Mouse (Mus musculus): Measurements from ENCODE around the gene Tusc2. TPM values are rescaled to one million over a fixed set of nuclear protein-coding genes. Genes with fewer than 3 reads are reported as not detected.
"Not testable (repeated sequence)": the region's sequence is repeated elsewhere in the genome, so short reads cannot be mapped to it uniquely, and the experiment has no call there.

Gene Tusc2
- polyA plus RNA-seq, 1 experiment from 2014 or later = 126 TPM

DNA sequence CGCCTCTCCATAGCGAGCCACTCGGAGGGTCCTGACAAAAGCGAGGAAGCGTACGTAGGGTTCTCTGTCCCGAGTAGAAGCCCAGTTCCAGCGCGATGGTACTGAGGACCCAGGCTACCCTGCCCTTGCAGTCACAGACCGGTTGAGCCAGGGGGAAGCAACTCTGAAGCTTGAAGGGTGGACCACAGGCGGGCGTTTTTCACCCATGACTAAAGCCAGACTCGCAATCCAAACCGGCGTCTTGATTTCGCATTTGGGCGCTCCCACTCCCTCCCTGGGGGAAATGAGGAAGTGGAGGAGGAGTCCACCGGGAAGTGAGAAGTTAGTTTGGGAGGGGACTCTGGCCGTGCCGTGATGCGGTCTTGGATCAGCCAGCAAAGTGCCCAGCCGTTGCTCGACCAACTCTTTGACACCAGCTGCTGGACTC lies 8.0 kb upstream of the Tusc2 start:
- H3K4me3 ChIP-seq (ENCODE audit: low read depth, low read length) = peak overlapping the region; percentile 72
- peak overlapping the region; percentile 79 for H3K27ac ChIP-seq (ENCODE audit: low read depth, low read length)
- H3K9ac ChIP-seq (replicated peaks; ENCODE audit: low read depth, low read length) = peak overlapping the region; percentile 78
- under 1% methylated on average over 23 of the region's 23 CpGs for WGBS
- H3K36me3 ChIP-seq (ENCODE audit: control insufficient read depth, insufficient read depth, low read length) = peaks cover 25% of the 10 kb centered on the region
- peak overlapping the region; percentile 88 for H3K4me2 ChIP-seq (ENCODE audit: low read depth, low read length)
- ATAC-seq (ENCODE audit: low read depth) = peak; percentile 30
- H3K9me3 ChIP-seq (ENCODE audit: control insufficient read depth, low read length) = no peaks in the 10 kb centered on the region
- H3K27me3 ChIP-seq (ENCODE audit: control insufficient read depth, insufficient read depth, low read length) = peaks cover 24% of the 10 kb centered on the region
- peaks cover 17% of the 10 kb centered on the region for H3K4me1 ChIP-seq (ENCODE audit: control insufficient read depth, insufficient read depth, low read length)

DNA sequence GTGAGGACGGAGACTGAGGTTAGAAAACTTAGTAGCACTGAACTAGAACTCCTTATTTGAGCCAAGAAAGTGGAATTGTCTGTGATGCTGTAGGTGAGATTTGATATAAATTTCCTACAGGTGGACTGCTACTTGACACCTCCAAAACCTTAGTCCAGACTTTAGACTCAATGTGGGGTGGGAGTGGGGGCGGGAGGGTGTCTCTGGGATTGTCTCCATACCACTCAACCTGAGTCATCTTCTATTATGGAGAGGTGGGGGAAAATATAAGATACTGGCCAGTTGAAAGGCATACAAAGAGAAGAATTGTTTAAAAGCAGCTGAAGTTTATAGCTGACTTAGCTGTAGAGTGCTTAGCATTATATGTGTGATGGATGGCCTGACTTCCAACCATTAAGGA lies 7.4 kb upstream of the Tusc2 start:
- ATAC-seq (ENCODE audit: low read depth) = no peak
- H3K4me1 ChIP-seq (ENCODE audit: control insufficient read depth, insufficient read depth, low read length) = peaks cover 17% of the 10 kb centered on the region
- peaks cover 30% of the 10 kb centered on the region for H3K36me3 ChIP-seq (ENCODE audit: control insufficient read depth, insufficient read depth, low read length)
- H3K4me3 ChIP-seq (ENCODE audit: low read depth, low read length) = peak overlapping the region; percentile 72
- no peak overlapping the region for H3K27ac ChIP-seq (ENCODE audit: low read depth, low read length)
- H3K4me2 ChIP-seq (ENCODE audit: low read depth, low read length) = peak overlapping the region; percentile 88
- no peaks in the 10 kb centered on the region for H3K9me3 ChIP-seq (ENCODE audit: control insufficient read depth, low read length)
- H3K9ac ChIP-seq (replicated peaks; ENCODE audit: low read depth, low read length) = no peak overlapping the region
- WGBS = 45% methylated on average over 2 of the region's 2 CpGs
- H3K27me3 ChIP-seq (ENCODE audit: control insufficient read depth, insufficient read depth, low read length) = peaks cover 20% of the 10 kb centered on the region

DNA sequence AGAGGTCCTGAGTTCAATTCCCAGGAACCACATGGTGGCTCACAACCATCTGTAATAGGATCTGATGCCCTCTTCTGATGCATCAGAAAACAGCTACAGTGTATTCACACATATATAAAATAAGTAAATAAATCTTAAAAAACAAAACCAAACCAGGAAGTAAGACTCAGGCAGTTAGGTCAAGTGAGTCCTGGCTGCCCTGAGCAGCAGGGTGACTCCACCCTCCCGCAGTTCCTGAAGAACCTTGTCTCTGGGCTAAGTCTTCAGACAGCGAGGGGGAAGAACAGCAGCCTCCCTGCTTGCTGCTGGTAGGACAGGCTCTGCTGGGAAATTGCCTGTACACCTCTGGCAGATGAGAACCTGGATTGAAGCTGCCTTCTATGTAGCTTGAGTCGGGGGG lies 6.7 kb upstream of the Tusc2 start:
- no peak for ATAC-seq (ENCODE audit: low read depth)
- Histone ChIP-seq H3K4me1 (ENCODE audit: control insufficient read depth, insufficient read depth, low read length) (peaks cover 15% of the 10 kb centered on the region), H3K9me3 (ENCODE audit: control insufficient read depth, low read length) (no peaks in the 10 kb centered on the region), H3K27ac (ENCODE audit: low read depth, low read length) (no peak overlapping the region), H3K4me2 (ENCODE audit: low read depth, low read length) (peak overlapping the region; percentile 88; the same call in 1 of the 2 replicates), H3K27me3 (ENCODE audit: control insufficient read depth, insufficient read depth, low read length) (peaks cover 17% of the 10 kb centered on the region), H3K9ac (replicated peaks; ENCODE audit: low read depth, low read length) (no peak overlapping the region), H3K36me3 (ENCODE audit: control insufficient read depth, insufficient read depth, low read length) (peaks cover 36% of the 10 kb centered on the region), H3K4me3 (ENCODE audit: low read depth, low read length) (no peak overlapping the region)
- 78% methylated on average over 3 of the region's 3 CpGs for WGBS

DNA sequence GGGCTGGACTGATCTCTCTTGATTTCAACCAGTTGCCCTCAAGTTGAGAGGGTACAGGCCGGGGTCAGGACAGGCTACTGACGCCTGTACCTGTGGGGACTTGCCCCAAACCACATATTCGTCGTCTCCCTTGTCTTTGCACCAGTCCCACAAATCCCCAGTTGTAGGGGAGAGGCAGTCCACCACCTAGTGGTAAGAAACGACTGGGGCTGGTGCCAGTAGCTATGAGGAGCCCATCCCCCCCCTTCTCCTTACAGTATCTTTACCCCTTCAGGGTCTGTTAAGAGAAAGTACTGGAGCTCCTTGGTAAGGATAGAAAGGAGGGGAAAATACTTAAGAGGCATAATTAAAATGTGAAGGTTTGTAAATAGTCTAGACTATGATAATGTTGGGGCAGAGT lies 2.5 kb downstream of the Tusc2 start:
- not testable (repeated sequence) for H3K9me3 ChIP-seq (ENCODE audit: control insufficient read depth, low read length); H3K4me3 ChIP-seq (ENCODE audit: low read depth, low read length); H3K27ac ChIP-seq (ENCODE audit: low read depth, low read length); ATAC-seq (ENCODE audit: low read depth); H3K4me2 ChIP-seq (ENCODE audit: low read depth, low read length); H3K27me3 ChIP-seq (ENCODE audit: control insufficient read depth, insufficient read depth, low read length); H3K9ac ChIP-seq (replicated peaks; ENCODE audit: low read depth, low read length)
- 53% methylated on average over 5 of the region's 5 CpGs for WGBS
- H3K4me1 ChIP-seq (ENCODE audit: control insufficient read depth, insufficient read depth, low read length) = peaks cover 38% of the 10 kb centered on the region
- H3K36me3 ChIP-seq (ENCODE audit: control insufficient read depth, insufficient read depth, low read length) = peaks cover 22% of the 10 kb centered on the region

DNA sequence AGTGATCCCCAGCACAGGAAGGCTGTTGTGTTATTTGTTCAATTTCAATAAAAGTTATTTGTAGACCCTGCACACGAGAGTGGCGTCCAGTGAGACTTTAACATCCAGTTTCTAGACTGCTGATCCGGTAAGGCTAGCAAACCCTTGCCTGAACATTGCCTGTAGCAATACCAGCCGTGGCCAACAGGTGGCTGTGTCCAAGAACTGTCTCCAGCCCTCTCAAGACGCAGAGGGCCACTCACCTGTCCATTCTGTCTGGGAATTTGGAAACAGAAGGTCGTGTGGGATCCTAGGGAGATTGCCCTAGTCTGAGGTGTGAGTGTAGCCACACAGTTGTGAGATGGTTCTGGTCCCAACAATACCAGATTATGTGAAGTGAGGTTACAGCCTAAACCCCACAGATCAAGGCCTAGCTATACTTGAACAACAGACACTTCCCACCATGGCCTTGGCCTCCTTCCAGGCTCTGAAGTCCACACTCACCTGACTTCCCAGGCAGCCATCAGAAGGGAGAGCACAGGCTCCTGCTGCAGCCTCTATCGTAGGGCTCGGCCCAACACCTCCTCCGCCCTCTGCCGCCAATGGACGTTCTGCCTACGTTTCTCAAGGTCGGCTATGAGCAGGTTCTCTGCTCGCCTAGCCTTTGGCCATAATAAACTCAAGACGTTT lies 3.1 kb downstream of the Tusc2 start:
- no peak overlapping the region for H3K4me3 ChIP-seq (ENCODE audit: low read depth, low read length)
- ATAC-seq (ENCODE audit: low read depth) = no peak
- no peak overlapping the region for H3K9ac ChIP-seq (replicated peaks; ENCODE audit: low read depth, low read length)
- peaks cover 21% of the 10 kb centered on the region for H3K36me3 ChIP-seq (ENCODE audit: control insufficient read depth, insufficient read depth, low read length)
- WGBS = 63% methylated on average over 15 of the region's 15 CpGs
- no peaks in the 10 kb centered on the region for H3K27me3 ChIP-seq (ENCODE audit: control insufficient read depth, insufficient read depth, low read length)
- peak overlapping the region; percentile 17; the same call in 1 of the 2 replicates for H3K27ac ChIP-seq (ENCODE audit: low read depth, low read length)
- H3K9me3 ChIP-seq (ENCODE audit: control insufficient read depth, low read length) = no peaks in the 10 kb centered on the region
- peaks cover 44% of the 10 kb centered on the region for H3K4me1 ChIP-seq (ENCODE audit: control insufficient read depth, insufficient read depth, low read length)
- 0 out of 2 replicates have a peak overlapping the region, but pooled peaks have one; percentile 6 for H3K4me2 ChIP-seq (ENCODE audit: low read depth, low read length)

DNA sequence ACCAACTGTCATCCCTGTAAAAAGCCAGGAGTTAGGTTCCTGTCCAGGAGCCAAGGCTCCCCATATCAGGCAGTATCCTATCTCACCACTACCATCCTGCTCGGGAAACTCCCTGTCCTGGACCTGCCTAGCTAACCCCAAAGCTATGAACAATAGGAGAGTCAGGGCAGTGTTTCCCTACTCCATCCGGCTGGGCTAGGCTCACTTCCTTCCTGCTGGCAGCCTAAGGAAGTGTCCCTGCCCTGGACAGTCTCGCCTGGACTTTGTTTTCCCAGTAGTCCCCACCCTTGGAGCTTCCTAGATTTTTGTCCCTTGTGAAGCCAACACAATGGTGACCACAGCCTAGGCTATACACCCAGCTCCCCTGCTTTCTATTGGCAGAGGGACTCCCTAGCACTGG lies 3.8 kb downstream of the Tusc2 start:
- Histone ChIP-seq H3K4me1 (ENCODE audit: control insufficient read depth, insufficient read depth, low read length) (peaks cover 48% of the 10 kb centered on the region), H3K4me2 (ENCODE audit: low read depth, low read length) (no peak overlapping the region), H3K27ac (ENCODE audit: low read depth, low read length) (no peak overlapping the region; the same call in 1 of the 2 replicates), H3K36me3 (ENCODE audit: control insufficient read depth, insufficient read depth, low read length) (peaks cover 20% of the 10 kb centered on the region), H3K9ac (replicated peaks; ENCODE audit: low read depth, low read length) (no peak overlapping the region), H3K4me3 (ENCODE audit: low read depth, low read length) (no peak overlapping the region), H3K27me3 (ENCODE audit: control insufficient read depth, insufficient read depth, low read length) (no peaks in the 10 kb centered on the region), H3K9me3 (ENCODE audit: control insufficient read depth, low read length) (no peaks in the 10 kb centered on the region)
- ATAC-seq (ENCODE audit: low read depth) = no peak
- 70% methylated on average over 3 of the region's 3 CpGs for WGBS

DNA sequence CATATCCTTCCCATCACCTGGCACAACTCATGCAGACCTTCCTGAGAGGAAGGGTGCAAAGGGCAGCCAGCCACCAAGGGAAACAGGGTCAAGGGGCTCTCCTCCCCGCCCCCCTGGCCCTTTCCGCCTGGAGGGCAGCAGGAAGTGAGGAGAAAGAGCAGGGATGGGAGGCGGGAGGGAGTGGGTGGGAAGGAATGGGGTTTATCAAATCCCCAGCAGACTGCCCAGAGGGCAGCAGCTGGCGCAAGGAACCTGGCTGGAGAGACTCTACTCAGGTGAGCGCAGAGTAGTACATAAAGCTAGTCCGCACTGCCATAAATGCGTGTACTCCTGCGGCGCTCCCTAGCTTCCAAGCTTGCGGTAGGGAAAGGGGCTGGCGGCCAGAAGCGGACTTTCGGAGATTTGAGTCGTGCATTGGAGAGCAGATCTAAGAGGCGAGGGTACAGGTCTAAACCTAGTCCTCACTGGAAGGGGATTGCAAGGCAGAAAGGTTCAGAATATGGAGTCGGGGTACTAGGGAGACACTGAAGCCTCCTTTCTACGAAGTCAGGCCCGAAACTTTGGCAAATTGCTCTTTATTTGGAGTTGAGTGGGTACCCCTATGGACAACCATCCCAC lies 4.8 kb downstream of the Tusc2 start, which contains the start of gene Hyal2:
Gene Hyal2, plus strand, starts transcription at position 244 of the 618 bp plus-strand sequence.
- Histone ChIP-seq H3K4me3 (ENCODE audit: low read depth, low read length) (peak within 1 kb of the TSS; percentile 88), H3K9ac (replicated peaks; ENCODE audit: low read depth, low read length) (peak within 1 kb of the TSS; percentile 86), H3K27me3 (ENCODE audit: control insufficient read depth, insufficient read depth, low read length) (no peaks in the 10 kb centered on the region), H3K27ac (ENCODE audit: low read depth, low read length) (peak within 1 kb of the TSS; percentile 85), H3K9me3 (ENCODE audit: control insufficient read depth, low read length) (no peaks in the 10 kb centered on the region), H3K4me1 (ENCODE audit: control insufficient read depth, insufficient read depth, low read length) (peaks cover 45% of the 10 kb centered on the region), H3K4me2 (ENCODE audit: low read depth, low read length) (peak within 1 kb of the TSS; percentile 95), H3K36me3 (ENCODE audit: control insufficient read depth, insufficient read depth, low read length) (peaks cover 27% of the 10 kb centered on the region)
- no peak for ATAC-seq (ENCODE audit: low read depth)
- 10% methylated on average over 18 of the region's 18 CpGs for WGBS

DNA sequence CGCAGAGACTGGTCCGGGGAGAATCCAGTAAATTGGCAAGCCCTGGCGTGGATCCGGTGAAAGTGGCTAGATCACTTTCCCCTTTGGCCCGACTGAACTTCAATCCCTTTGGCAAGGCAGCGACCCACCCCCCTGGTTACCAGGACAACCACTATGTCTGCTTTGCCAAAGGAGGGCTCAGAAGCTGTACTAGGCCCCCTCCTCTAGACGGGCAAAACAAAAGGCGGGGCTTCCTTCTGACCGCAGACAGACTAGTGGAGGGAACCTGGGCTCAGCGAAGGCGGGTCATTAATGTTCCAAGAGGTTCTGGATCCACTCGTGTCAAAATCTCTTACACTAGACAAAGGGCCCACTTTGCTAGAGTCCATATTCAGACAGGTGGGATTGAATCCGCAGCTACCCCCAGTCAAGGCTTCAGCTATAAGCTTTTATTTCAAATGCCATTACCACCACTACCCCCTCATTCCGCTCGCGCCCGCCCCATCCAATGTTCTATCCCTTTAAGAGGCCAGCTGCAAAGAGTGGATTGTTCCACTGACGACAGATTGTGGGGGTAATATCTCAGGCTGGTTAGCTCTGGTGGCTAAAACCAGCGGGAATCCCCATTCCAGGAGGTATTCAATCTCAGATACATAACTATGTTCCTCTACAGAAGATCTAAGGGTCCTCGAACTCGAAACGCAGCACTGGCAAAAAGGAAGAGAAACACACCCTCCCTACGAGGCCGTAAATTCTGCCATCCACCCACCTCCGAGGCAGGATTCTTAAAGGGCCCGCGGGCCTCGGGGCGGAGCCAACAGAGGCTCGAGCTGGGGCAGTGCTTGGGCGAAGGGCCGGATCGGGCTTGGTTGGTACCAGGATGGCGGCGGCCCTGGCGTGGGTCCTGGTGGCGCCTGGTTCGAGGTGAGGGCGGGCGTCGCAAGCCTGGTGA lies 5.5 kb downstream of the Tusc2 start:
- ATAC-seq (ENCODE audit: low read depth) = peak; percentile 84
- peaks cover 41% of the 10 kb centered on the region for H3K4me1 ChIP-seq (ENCODE audit: control insufficient read depth, insufficient read depth, low read length)
- peak overlapping the region; percentile 95 for H3K4me2 ChIP-seq (ENCODE audit: low read depth, low read length)
- WGBS = under 1% methylated on average over 38 of the region's 41 CpGs
- H3K9ac ChIP-seq (replicated peaks; ENCODE audit: low read depth, low read length) = peak overlapping the region; percentile 86
- H3K4me3 ChIP-seq (ENCODE audit: low read depth, low read length) = peak overlapping the region; percentile 88
- peak overlapping the region; percentile 85 for H3K27ac ChIP-seq (ENCODE audit: low read depth, low read length)
- no peaks in the 10 kb centered on the region for H3K9me3 ChIP-seq (ENCODE audit: control insufficient read depth, low read length)
- no peaks in the 10 kb centered on the region for H3K27me3 ChIP-seq (ENCODE audit: control insufficient read depth, insufficient read depth, low read length)
- H3K36me3 ChIP-seq (ENCODE audit: control insufficient read depth, insufficient read depth, low read length) = peaks cover 27% of the 10 kb centered on the region
